In the genomic region with DNA sequence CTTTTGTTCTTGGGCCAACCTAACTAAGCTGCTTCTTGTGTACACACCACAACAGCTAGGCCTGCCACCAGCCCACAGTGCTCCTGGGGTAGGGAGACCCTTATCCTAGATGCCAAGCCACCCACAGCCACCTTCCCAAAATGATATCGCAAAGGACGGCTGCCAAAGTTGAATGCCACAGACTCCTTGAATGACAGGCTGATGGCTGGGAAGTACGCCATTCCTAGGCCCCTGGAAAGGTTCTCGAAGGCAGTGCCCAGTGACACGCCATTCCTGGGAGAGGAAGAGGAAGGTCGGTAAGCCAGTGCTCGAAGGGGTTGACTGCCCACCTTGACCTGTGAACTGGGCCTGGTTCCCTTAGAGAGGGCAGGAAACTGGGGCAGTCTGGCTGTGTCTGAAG, we compare ENCODE assay signal across 22 mouse cellular contexts. TPM values are rescaled to one million over a fixed set of nuclear protein-coding genes. Genes with fewer than 3 reads are reported as not detected.
A peak's percentile ranks its signal among the peaks of the same experiment; 100 is the strongest.
DNase-seq lines count a peak whose midpoint lies in the region; ATAC-seq lines count a peak whose summit lies in the region.
"Had no signal": no experiment of that assay in that cellular context is flagged by ENCODE, and none has a peak within 500 bp of the region (broad histone marks: within the 10 kb centered on the region; RNA-seq: fewer than 3 reads in every experiment).

No protein-coding gene starts in this region.

- ATAC-seq in liver, embryonic 13.5 days (ENCODE audit: low read depth) = no peak
- ATAC-seq: activated CD4-positive, CD25-positive, alpha-beta regulatory T cell, adult 4 months; CD4-positive, CD25-positive, alpha-beta regulatory T cell, adult 4 months; forebrain, embryonic 13.5 days; forebrain, embryonic 15.5 days; forebrain, postnatal 0 days; Patski had no signal

- no peak overlapping the region for H3K4me2 ChIP-seq in liver, embryonic 13.5 days
- H3K4me2 ChIP-seq: embryonic facial prominence, embryonic 12.5 days; forebrain, embryonic 13.5 days; forebrain, embryonic 15.5 days had no signal

- no peak overlapping the region for H3K4me3 ChIP-seq in liver, embryonic 13.5 days (replicated peaks)
- H3K4me3 ChIP-seq: embryonic facial prominence, embryonic 10.5 days; embryonic facial prominence, embryonic 12.5 days; forebrain, embryonic 13.5 days; forebrain, embryonic 15.5 days had no signal

- no peaks in the 10 kb centered on the region for H3K9me3 ChIP-seq in liver, embryonic 13.5 days (replicated peaks)
- H3K9me3 ChIP-seq: embryonic facial prominence, embryonic 10.5 days; embryonic facial prominence, embryonic 12.5 days; forebrain, embryonic 13.5 days; forebrain, embryonic 15.5 days; G1E had no signal

- DNase-seq in cerebellum, adult 11-12 months = peak; percentile 60
- no peak for DNase-seq in cerebellum, postnatal 4 days (ENCODE audit: low spot score in 2 of 2)
- DNase-seq in cerebellum, adult 9-11 months = peak; percentile 58
- DNase-seq in cerebellum, adult 8-10 months = no peak
- DNase-seq in liver, embryonic 13.5 days = no peak
- no peak for DNase-seq in liver
- DNase-seq: adrenal gland, adult 8-10 months; adrenal gland, postnatal 14 days; adrenal gland, postnatal 36 days; B cell, adult 2 months; cerebellum, postnatal 14 days; cerebellum, postnatal 36 days; forebrain, postnatal 0 days had no signal

- H3K9ac ChIP-seq in liver, embryonic 13.5 days = no peak overlapping the region
- H3K9ac ChIP-seq: embryonic facial prominence, embryonic 12.5 days; forebrain, embryonic 13.5 days; forebrain, embryonic 15.5 days; forebrain, postnatal 0 days had no signal

- WGBS in liver, embryonic 13.5 days (ENCODE audit: insufficient replicate concordance) = 91% methylated on average over 7 of the region's 7 CpGs

- peaks cover 99% of the 10 kb centered on the region for H3K36me3 ChIP-seq in liver, embryonic 13.5 days

- H3K27ac ChIP-seq in liver, embryonic 13.5 days = 0 out of 2 replicates have a peak overlapping the region, but pooled peaks have one; percentile 13
- H3K27ac ChIP-seq: embryonic facial prominence, embryonic 10.5 days; embryonic facial prominence, embryonic 12.5 days; forebrain, embryonic 13.5 days; forebrain, embryonic 15.5 days had no signal

- no peaks in the 10 kb centered on the region for H3K27me3 ChIP-seq in liver, embryonic 13.5 days
- H3K27me3 ChIP-seq: CH12.LX; embryonic facial prominence, embryonic 12.5 days; forebrain, embryonic 13.5 days; forebrain, embryonic 15.5 days; Patski had no signal

- peaks cover 36% of the 10 kb centered on the region for H3K4me1 ChIP-seq in liver, embryonic 13.5 days (replicated peaks)
- H3K4me1 ChIP-seq: embryonic facial prominence, embryonic 12.5 days; forebrain, embryonic 13.5 days; forebrain, embryonic 15.5 days had no signal

RNA-seq across cellular contexts. Expression of a gene that starts 10.7 kb away (rescaled TPM):
- polyA plus RNA-seq in liver, embryonic 13.5 days (2015; fragmentation: Nextera tagmentation; extraction: Ambion mirVana) = 15.5 and 18.6 TPM in 2 replicates
- polyA plus RNA-seq: forebrain, embryonic 13.5 days; forebrain, embryonic 15.5 days; forebrain, postnatal 0 days had no signal

RNA-seq across cellular contexts. Expression of a gene that starts 13.6 kb away (rescaled TPM):
- 80.8 and 88.0 TPM in 2 replicates for polyA plus RNA-seq in liver, embryonic 13.5 days (2015; fragmentation: Nextera tagmentation; extraction: Ambion mirVana)

RNA-seq across cellular contexts. Expression of a gene that starts 16.6 kb away (rescaled TPM):
- 1.2 and 1.4 TPM in 2 replicates for polyA plus RNA-seq in liver, embryonic 13.5 days (2015; fragmentation: Nextera tagmentation; extraction: Ambion mirVana)

RNA-seq across cellular contexts. Expression of a gene that starts 20.5 kb away (rescaled TPM):
- 21.0 TPM in 2 replicates for polyA plus RNA-seq in liver, embryonic 13.5 days (2015; fragmentation: Nextera tagmentation; extraction: Ambion mirVana)

RNA-seq across cellular contexts. Expression of a gene that starts 24.9 kb away (rescaled TPM):
- 176 and 195 TPM in 2 replicates for polyA plus RNA-seq in liver, embryonic 13.5 days (2015; fragmentation: Nextera tagmentation; extraction: Ambion mirVana)

Comparison
In these comparisons a context has a peak if more than half of its experiments do, and no peak if none do; other contexts are left out.
1. DNase-seq: peak in cerebellum, adult 11-12 months (single experiment) and cerebellum, adult 9-11 months (single experiment); none in cerebellum, postnatal 4 days (0 of 2), cerebellum, adult 8-10 months (single experiment), liver, embryonic 13.5 days (single experiment) and liver (single experiment).